Mouse (Mus musculus) megakaryocyte-erythroid progenitor cell, adult 5-6 weeks (primary cell): ENCODE results near the gene Helq. TPM values are rescaled to one million over a fixed set of nuclear protein-coding genes. Genes with fewer than 3 reads are reported as not detected.

Source experiments
- ATAC-seq: replicated peaks from 2 replicates; pipeline ENCODE4 v1.8.0; 2016; ENCODE audit warnings: mild to moderate bottlenecking, inconsistent platforms; ENCODE audit not compliant: severe bottlenecking, poor library complexity, low FRiP score, low TSS enrichment
- total RNA-seq, 2 experiments: library from RNA; stranded (forward) in 1 of 2; stranded (reverse) in 1 of 2; fragments of 200-1000, 215-1000 nt in 1 of 2; fragments of >200 nt in 1 of 2; fragmentation: Nextera tagmentation in 1 of 2; gene quantifications; 2 replicates each; pipeline ENCODE4 v1.2.3; 2014 to 2017

The Helq gene
- total RNA-seq, 2 experiments from 2014 or later, result 39.6 to 68.4 TPM

- no peak for ATAC-seq
Observed at GRCm38 (mm10) chr5:100792261-100792660, 6.1 kb downstream of the Helq start.

GRCm38 (mm10) chr5:100787527-100787926, 10.9 kb downstream of the Helq start:
- no peak for ATAC-seq

DNA sequence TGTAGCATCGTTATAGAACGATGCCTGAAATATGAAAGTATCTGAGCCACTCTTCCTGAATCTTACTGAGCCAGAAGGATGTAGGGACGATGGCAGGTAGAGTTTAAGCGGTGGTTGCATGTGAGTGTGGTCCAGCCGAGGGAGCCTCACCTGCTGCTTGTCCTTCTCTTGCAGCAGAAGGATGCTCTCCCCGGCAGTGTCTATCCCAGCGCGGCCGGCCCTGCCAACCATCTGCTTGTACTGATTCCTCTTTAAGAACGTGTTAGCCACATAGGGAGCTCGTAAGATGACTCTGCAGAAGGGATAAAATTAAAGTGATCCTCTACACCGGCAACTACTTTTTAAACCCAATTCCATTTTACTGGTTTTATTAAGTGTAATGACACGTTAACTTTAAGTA, 19.4 kb downstream of the Helq start:
- no peak for ATAC-seq

DNA sequence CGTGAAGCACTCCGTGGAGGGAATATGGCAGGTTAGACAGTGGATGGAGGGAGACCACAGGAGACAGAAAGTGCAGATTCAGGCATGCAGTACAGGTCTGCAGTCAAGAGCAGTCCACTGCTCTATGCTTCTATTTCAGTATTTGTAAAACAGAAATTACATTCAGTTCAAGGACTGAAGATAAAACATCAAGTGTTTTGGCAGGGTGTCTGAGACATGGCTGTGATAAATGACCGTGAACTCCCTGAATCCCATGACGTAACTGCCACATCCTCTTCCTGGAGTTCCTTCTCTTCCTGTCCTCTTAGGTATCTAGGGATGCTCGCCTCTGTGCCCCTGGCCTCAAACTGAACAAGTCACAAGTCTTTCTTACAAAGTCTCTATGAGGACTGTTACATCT, 21.5 kb downstream of the Helq start:
- ATAC-seq, result no peak

DNA sequence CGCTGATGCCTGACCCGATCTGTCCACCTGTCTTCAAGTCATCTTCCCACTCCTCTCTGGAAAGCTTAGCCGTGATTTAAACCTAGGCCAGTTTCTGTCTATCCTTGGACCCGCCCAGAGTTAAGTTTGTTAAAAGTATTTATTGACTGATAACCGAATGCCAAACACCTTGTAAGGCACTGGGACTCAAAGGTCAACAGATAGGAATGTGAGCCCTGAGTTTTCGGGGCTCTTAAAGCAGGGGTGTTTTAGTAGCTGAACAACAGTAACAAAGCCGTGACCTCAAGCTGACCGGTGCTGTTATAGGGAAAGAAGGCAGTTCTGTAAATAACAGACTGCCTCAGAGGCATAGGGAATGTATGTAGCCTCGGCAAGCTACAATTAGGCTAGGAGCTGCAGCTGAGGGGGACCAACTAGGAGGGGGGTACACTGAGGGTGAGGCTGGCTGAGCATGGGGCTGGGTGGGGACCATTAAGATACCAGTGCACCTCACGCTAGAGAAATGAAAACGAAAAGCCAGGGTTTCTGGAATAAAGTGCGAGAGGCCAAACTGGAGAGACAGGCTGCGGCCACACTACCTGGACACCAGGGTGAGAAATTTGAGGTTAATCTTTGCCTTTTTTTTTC, 22.5 kb downstream of the Helq start:
- no peak for ATAC-seq

- no peak for ATAC-seq
Observed at GRCm38 (mm10) chr5:100771575-100771974, 26.8 kb downstream of the Helq start.

GRCm38 (mm10) chr5:100766026-100766425, 32.4 kb downstream of the Helq start:
- no peak for ATAC-seq

DNA sequence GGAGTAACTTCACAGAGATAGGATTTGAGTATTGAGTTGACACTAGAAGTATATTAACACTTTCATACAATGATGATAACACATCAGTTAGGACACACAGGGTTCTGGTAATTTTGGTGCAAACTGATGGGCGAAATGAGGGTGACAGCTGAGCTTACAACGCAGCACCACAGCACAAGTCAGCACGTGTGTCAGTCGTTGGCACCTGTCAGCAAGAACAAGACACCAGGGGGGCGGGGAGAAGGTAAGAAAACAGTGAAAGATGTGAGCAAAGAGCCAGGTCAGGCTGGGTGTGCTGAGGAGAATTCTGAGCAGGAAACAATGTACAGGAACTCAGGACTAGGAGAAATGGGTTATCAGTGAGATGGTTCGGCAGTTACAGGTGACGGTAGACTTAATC, 36.7 kb downstream of the Helq start:
- ATAC-seq, result no peak

DNA sequence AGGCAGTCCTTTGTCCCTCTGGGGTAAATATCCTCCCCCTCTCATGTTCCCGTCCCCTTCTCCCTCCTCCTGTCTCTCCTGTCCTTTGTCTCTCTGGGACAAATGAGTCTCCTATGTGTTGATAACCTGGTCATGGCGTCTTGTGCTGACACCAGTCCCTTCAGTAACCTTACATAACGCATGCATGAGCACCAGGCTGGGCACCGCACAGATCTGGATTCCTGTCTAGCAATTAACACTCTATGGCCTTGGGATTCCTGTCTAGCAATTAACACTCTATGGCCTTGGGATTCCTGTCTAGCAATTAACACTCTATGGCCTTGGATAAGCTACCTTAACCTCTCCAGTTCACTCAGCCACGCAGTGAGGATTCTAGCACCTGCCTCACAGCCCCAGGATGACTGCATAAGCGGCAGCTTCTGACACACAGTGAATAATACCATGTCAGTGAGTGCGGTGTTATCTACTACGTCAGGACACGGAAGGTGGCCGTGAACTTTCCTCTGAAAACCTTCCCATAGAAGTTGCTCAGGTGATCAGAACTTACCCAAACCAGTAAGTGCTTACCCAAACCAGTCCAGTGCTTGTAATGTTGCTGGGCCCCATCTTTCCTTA, 38.2 kb downstream of the Helq start:
- no peak for ATAC-seq

- no peak for ATAC-seq
Observed at GRCm38 (mm10) chr5:100758121-100758520, 40.3 kb downstream of the Helq start.

DNA sequence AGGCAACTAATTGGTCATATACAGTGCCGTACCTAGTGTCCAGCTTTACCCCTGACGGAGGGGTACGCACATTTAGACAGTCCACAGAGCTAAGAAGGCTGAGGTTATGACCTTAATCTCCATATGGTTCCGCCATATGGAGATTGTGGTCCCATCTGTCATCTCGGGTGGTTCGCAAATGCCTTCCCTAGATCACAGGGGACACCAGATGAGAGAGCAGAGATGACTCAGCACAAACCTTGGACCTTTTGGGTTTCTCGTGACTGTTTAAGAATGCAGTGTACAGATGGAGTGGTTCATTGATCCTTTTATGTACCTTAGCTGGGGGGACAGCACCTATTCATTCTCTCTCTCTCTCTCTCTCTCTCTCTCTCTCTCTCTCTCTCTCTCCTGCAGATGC, 45.0 kb downstream of the Helq start:
- ATAC-seq, result peak; percentile 33

DNA sequence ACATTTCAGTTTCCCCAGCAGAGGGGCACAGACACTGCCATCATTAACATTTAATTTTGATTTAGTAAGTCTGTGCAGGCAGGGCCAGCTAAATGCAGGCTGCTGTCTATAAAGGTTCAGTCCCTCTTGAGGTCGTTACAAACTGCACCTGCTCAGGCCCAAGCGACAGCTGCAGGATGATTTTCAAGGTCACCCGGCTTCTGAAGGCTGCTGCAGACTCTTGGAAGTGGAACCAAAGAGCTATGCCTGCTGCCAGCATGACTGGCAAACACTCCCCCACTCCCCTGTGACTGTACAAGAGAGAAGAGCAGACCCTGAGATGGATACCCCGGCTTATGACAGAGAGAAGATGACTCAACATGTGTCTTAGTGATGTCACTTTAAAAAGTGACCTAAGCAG, 46.7 kb downstream of the Helq start:
- ATAC-seq, result no peak

GRCm38 (mm10) chr5:100750617-100751255, 47.7 kb downstream of the Helq start:
- peak; percentile 51; the same call in 1 of the 2 replicates for ATAC-seq

GRCm38 (mm10) chr5:100738802-100739201, 59.6 kb downstream of the Helq start:
- ATAC-seq, result no peak

DNA sequence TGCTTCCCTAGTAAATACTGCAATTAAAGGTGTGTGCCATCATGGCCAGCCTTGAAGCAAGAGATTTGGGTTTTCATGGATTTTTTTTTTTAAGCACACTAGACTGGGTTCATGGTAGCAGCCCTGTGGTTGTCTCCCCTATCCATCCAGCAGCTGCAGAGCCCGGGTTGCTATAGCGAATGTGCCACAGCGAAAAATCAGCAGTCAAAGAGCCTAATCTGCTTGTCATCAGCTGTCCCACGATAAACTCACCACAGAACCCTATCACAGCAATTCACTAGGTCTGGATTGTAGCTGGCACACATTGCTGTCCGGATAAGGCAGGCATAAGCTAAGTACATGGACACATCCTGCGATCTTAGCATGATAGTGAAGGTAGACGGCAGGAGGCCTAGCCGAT, 61.5 kb downstream of the Helq start:
- ATAC-seq, result no peak

DNA sequence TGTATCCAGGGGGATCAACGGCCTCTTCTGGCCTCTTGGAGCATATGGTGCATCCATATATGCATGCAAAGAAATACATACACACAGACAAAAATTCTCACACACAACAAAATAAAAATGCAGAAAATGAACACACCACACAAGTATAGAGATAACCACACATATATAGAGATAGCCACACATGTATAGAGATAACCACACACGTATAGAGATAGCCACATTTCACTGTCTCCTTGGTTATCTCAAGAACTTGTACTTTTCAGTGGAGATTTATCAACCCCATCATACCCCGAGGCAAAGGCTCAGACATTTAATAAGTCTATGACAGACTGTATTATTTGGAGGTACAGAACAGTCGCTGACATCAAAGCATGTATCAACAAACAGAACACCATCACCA, 63.9 kb downstream of the Helq start:
- ATAC-seq, result peak; percentile 51

- peak; percentile 81 for ATAC-seq
Observed at GRCm38 (mm10) chr5:100728757-100729156, 69.6 kb downstream of the Helq start.

DNA sequence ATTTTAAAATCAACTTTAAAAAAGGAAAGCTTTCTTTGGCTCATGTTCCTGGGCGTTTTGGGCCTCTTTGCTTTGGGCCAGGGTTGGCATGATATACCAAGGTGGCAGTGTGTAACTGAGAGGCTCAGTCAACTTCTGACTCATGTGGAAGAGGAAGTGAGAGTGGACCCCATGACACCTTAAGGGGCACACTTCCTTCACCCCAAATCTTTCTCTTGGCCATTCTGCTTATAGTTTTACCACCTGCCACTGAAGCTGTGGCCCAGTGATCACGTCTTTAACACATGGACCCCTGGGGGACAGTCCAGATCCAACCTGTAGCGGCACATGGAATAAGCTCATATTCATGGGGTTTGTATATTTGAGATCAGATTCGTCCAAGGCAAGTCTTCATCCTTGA, 72.4 kb downstream of the Helq start:
- ATAC-seq, result no peak

DNA sequence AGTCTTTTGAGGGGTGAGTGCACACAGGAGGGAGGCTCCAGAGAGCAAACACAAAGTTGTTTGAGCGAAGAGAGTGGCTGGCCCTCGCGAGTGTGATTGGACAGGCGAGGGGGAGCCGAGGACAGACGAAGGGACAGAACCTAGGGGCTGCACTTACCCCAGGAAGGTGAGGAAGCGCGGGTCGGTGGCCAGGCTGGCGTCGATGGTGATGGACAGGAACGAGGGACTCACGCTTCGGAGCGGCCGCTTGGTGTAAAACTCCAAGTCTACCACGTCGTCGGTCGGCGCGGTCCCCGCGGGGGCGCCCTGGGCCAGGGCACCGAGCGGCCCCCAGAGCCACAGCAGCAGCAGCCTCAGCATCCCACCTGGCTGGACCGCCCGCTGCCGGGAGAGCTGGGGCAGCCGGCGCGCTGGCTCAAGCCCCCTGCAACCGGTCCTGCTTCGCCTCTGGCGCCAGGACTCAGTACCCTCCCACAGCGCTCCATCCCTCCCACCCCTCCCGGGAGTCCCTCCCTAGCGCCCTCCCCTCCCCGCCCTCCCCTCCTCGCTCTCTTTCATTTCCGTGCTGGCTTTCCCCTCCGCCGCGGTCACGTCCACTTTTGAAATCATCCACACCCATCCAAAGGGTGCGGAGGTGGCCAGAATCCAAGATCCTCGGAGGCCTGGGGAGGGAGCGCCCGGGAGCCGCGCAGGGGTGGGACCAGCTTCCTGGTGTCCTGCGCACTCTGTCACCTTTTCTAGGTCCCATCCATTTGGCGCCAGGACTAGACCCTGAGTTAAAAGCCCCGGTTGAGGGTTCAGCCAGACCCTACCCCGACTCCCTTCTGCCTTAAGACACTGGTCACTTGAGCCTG, 78.9 kb downstream of the Helq start, which contains the start of gene Hpse:
Hpse (minus strand) TSS at position 482 of the 854 bp plus-strand sequence.
- 0 out of 2 replicates have a peak, but pooled peaks have one; percentile 42 for ATAC-seq

GRCm38 (mm10) chr5:100716762-100717161, 81.6 kb downstream of the Helq start:
- ATAC-seq, result no peak
